Mouse (Mus musculus) gastrocnemius, adult 8-10 months (tissue): ENCODE results near the gene Slc25a16. TPM values are rescaled to one million over a fixed set of nuclear protein-coding genes. Genes with fewer than 3 reads are reported as not detected.

Experiments used
- DNase-seq, 2 experiments: peaks; one replicate each; pipeline ENCODE4 v3.0.0; 2022; ENCODE audit warnings: low spot score in 2 of 2
- total RNA-seq, 4 experiments: library from RNA; stranded (reverse); gene quantifications; 2 replicates each; pipeline ENCODE4 v1.2.4; 2022

Slc25a16 gene
- total RNA-seq, result 10 to 100 TPM; 18.1 to 24.1 (median 22.0) TPM

DNA sequence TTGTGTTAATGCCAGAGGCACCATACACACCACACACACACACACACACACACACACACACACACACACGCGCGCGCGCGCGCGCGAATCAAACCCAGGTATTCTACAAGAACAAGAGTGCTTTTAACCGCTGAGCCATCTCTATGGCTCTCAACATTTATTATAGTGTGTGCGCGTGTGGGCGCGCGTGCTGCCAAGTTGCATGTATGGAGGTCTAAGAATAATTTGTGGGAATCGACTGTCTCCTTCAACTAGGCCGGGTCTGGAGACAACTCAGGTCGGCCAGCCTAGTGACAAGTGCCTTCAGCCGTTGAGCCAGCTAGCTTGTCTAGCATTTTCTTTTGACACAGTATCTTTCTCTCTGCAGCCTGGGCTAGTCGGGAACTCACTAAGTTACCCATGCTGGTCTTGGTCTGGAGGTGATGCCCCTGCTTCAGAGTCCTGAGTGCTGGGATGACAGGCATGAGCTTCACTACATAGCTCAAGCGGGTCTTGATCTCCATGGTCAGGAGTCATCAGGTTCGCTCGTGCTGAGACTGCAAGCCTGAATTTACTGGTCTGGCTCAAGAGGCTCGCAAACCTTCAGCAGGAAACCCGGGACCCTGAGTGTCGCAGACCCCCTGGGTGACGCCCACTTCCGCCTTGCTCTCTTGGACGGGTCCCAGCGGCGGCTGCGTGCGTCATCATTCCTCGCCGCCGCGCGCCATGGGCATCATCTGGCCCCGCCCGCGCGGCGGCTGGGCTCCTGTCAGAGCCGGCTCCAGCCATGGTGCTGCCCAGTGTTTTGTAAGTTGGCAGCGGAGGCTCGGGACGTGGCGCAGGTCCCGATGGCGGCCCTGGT is at the start of gene Slc25a16:
TSS of gene Slc25a16 (plus strand) at position 709 of the 841 bp plus-strand sequence.
- peak; percentile 83 to 89 for DNase-seq

DNA sequence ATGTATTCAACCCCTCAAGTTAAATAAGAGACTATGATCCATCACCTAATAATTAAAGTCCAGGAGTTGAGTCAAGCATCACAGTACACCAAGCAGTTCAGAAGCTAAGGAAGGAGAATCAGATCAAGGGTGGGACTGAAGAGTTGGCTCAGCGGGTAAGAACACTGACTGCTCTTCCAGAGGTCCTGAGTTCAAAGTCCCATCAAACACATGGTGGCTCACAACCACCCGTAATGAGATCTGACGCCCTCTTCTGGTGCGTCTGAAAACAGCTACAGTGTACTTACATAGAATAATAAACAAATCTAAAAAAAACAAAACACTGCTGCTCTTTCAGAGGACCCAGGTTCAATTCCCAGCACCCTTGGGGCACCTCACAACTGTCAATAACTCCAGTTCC is 45.6 kb upstream of the Slc25a16 start:
- no peak for DNase-seq

- DNase-seq, result no peak
Observed at GRCm38 (mm10) chr10:62875565-62875964, 44.9 kb upstream of the Slc25a16 start.

DNA sequence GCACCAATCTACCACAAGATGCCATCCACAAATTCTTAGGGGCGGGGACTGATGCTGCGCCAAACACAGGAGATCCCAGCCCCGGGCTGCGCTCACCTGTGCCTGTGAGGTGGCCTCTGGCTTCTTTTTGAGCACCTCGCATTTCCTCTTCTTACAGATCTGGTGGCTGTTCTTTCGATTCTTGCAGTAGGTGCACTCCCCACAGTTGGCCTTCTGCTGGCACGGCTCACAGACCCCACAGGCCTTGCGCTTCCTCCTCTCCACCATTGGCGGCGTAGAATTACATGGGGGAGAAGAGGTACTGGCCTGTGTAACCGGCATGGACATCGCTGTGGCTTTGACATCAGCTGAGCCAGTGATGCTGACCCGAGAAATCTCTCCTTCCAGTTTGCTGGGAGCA is 42.4 kb upstream of the Slc25a16 start:
- no peak for DNase-seq

DNA sequence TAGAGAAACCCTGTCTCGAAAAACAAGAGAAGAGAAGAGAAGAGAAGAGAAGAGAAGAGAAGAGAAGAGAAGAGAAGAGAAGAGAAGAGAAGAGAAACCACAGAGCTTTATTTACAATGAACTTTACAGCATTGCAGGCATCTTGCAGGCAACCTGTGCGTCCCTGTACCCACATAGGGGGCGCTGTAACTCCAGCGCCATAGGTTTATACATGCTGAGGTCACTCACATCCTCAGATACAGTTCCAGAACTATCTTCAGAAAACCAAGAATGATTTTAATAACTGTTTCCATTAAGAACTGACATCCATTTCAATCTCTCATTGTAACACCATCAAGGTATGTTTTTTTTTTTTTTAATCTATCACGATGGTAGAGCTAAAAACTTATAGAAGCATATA is 39.2 kb upstream of the Slc25a16 start:
- no peak for DNase-seq

GRCm38 (mm10) chr10:62883933-62884372 is 36.5 kb upstream of the Slc25a16 start:
- DNase-seq, result no peak

GRCm38 (mm10) chr10:62884517-62884916 is 35.9 kb upstream of the Slc25a16 start:
- DNase-seq, result no peak

DNA sequence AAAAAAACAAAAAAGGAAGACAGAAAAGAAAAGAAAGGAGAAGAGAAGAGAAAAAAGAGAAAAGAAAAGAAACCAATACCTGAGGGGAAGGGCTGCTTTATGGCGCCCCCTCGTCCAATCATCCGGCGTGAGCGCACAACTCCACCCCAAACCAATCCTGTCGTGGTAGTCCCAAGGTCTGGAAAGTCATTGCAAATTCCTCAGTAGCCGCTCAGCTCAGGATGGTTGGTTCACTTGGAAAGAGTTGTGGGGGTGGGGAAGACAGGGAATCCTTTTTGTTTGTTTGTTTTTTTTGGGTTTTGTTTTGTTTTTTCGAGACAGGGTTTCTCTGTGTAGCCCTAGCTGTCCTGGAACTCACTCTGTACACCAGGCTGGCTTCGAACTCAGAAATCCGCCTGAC is 35.0 kb upstream of the Slc25a16 start:
- no peak for DNase-seq

GRCm38 (mm10) chr10:62885969-62886798 is 34.2 kb upstream of the Slc25a16 start:
- DNase-seq, result no peak

GRCm38 (mm10) chr10:62886799-62887591 is 33.4 kb upstream of the Slc25a16 start:
- DNase-seq, result peak in 1 of 2 experiments; percentile 24

DNA sequence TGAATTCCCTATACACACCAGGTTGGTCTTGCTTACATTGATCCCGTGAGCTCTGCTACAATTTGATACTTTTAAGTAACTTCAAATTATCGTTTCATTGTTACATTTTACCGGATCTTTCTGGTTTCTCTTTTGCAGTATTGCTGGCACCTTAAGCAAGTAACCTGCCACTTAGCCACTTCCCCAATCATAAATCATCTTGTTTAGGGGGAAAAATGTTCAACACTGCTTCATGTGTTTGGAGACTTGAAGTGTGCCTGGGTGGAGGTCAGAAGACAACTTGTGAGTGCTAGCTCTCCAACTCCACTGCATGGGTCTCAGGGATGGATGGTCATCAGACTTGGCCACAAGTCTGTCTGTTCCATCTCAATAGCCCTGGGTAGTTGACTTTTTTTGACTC is 29.4 kb upstream of the Slc25a16 start:
- DNase-seq, result no peak

GRCm38 (mm10) chr10:62892549-62893232 is 27.7 kb upstream of the Slc25a16 start:
- DNase-seq, result no peak

GRCm38 (mm10) chr10:62893356-62893884 is 27.0 kb upstream of the Slc25a16 start:
- DNase-seq, result no peak

- no peak for DNase-seq
Observed at GRCm38 (mm10) chr10:62894447-62894846, 26.0 kb upstream of the Slc25a16 start.

GRCm38 (mm10) chr10:62895386-62895785 is 25.0 kb upstream of the Slc25a16 start:
- DNase-seq, result no peak

DNA sequence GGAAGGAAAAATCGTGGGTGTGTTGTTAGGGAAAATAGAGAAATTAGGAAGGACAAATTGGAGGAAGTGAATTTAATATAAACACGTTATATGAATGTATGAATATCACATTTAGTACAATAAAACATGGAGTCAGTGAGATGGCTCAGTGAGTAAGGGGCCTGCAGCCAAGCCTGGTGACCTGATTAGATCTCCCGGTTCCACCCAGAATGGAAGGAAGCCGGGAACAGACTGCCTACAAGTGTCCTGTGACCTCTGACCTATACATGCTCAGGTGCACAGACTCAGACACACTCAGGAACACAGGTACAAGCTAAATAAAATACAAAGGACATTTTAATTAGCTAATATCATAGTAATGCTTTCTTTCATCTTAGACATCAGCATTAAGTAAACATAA is 24.4 kb upstream of the Slc25a16 start:
- no peak for DNase-seq

DNA sequence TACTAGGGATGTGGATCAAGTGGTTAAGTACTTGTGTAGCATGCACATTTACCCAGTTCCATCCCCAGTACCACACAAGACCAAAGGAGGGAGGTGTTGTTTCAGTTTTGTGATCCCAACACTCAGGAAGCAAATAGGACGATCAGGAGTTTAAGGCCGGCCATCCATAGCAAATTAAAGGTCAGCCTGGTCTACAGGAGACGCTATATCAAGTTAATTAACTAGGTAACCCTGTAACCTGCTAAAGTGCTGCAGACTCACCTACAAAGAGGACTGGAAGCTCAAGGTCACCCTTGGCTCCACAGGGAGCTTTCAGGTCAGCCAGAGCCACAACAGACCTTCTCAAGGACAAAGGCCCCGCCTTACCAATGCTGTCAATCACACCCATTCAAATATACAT is 23.7 kb upstream of the Slc25a16 start:
- DNase-seq, result no peak

GRCm38 (mm10) chr10:62897437-62897836 is 23.0 kb upstream of the Slc25a16 start:
- DNase-seq, result no peak

DNA sequence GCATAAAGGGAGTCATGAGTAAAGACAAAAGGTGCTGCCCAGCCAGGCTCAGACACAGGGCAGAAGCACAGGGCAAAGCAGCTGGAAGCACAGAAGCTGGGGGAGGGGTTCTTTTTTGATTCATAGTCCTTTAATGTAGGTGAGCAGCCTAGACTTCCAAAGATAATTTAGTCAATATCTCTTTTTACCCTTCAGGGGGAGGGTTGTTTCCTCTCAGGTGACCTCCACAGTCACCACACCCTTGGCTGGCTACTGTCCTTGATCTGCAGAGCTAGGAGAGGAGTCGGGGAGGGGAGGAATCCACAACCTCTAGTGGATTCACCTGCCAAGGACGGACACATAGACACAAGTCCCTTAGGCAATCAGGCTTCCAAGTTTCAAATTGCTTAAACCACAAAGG is 22.4 kb upstream of the Slc25a16 start:
- no peak for DNase-seq

DNA sequence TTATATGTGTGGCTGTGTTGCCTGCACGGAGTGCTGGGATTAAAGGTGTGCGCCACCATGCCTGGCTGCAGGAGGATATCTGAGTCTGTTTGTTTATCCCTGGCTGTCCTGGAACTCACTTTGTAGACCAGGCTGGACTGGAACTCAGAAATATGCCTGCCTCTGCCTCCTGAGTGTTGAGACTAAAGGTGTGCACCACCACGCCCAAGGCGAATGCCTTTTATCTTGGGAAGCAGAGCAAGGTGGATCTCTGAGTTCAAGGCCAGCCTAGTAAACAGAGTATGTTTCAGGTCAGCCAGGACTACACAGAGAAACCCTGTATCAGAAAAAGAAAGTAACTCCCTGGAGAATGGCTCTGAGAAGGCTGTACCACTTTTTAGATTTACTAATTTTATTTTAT is 20.3 kb upstream of the Slc25a16 start:
- no peak for DNase-seq

- DNase-seq, result no peak
Observed at GRCm38 (mm10) chr10:62901826-62902225, 18.6 kb upstream of the Slc25a16 start.
